ENCODE assay signal across 9 mouse cellular contexts in the genomic region with DNA sequence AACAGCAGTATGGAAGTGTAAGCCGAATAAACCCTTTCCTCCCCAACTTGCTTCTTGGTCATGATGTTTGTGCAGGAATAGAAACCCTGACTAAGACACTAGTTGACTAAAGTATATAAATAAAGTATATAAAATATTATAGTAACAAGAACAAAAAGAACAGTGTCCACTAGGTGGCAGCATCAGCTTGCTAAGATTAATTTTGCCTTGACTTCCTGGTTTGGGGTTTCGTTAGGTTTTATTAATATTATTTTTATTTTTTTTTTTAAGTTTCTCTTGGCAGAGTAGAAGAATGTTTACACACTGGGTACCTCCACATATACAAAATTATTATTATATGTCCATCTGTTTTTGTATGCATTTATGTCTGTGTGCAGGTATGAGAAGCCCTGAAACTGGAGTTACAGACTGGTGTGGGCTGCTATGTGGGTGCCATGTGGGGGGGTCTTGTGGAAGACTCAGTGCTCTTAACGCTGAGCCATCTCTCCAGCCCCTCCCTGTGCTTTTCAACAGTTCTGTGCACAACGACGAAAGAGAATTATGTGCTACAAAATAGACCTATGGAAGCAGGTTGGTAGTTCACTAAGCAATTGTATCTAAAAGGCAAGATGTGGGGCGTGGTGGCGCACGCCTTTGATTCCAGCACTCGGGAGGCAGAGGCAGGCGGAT. TPM values are rescaled to one million over a fixed set of nuclear protein-coding genes. Genes with fewer than 3 reads are reported as not detected.
DNase-seq lines count a peak whose midpoint lies in the region; ATAC-seq lines count a peak whose summit lies in the region.
"Had no signal": no experiment of that assay in that cellular context is flagged by ENCODE, and none has a peak within 500 bp of the region (broad histone marks: within the 10 kb centered on the region; RNA-seq: fewer than 3 reads in every experiment).

No protein-coding gene starts in this region.

- no peak for ATAC-seq in cerebellum, adult (ENCODE audit: insufficient number of reproducible peaks, low FRiP score, low TSS enrichment)

- peaks cover 32% of the 10 kb centered on the region for H3K27me3 ChIP-seq in megakaryocyte, embryonic 14.5 days (replicated peaks)

- peaks cover 30% of the 10 kb centered on the region for H3K4me1 ChIP-seq in megakaryocyte, embryonic 14.5 days

- peak; percentile 42 to 62 for DNase-seq in cerebellum, adult 18-20 months
- peak; percentile 70 for DNase-seq in ES-CJ7 (ENCODE audit: low read depth, low spot score)
- DNase-seq in cerebellum, postnatal 36 days: peak; percentile 28 to 64
- DNase-seq in heart, postnatal 36 days: peak; percentile 48 to 52
- DNase-seq in layer of hippocampus, postnatal 14 days (ENCODE audit: low spot score in 2 of 2): peak; percentile 28 to 82
- peak; percentile 39 to 72 for DNase-seq in spleen, postnatal 10 days (ENCODE audit: low spot score in 2 of 2)

- intact Hi-C loops in heart, postnatal 36 days (cut with DNase I): loop anchor here (1.0 kb wide), 1 partner anchor 95 kb away; no protein-coding TSS in a partner anchor

- H3K4me3 ChIP-seq in megakaryocyte, embryonic 14.5 days (replicated peaks): peak overlapping the region; percentile 83

- H3K36me3 ChIP-seq in megakaryocyte, embryonic 14.5 days (replicated peaks; ENCODE audit: low read length): no peaks in the 10 kb centered on the region

- no peaks in the 10 kb centered on the region for H3K9me3 ChIP-seq in megakaryocyte, embryonic 14.5 days

RNA-seq across cellular contexts. Expression of a gene that starts 11.8 kb away (rescaled TPM):
- total RNA-seq in heart, postnatal 36 days (2021): not detected
- under 1 TPM in 1 of 2 experiments, not detected in 1; 0.35 TPM for total RNA-seq in layer of hippocampus, postnatal 14 days (2021)
- polyA plus RNA-seq in megakaryocyte, embryonic 14.5 days (2012; ENCODE audit: insufficient read depth, low replicate concordance): 1.4 TPM in 1 of 2 replicates, not detected in the other
- total RNA-seq: ES-E14 had no signal

RNA-seq across cellular contexts. Expression of a gene that starts 15.6 kb away (rescaled TPM):
- 1 to 10 TPM; 8.6 to 9.8 TPM for total RNA-seq in heart, postnatal 36 days (2021)
- total RNA-seq in layer of hippocampus, postnatal 14 days (2021): 10 to 100 TPM; 12.5 to 18.2 TPM
- polyA plus RNA-seq in megakaryocyte, embryonic 14.5 days (2012; ENCODE audit: insufficient read depth, low replicate concordance): 2.7 and 7.6 TPM in 2 replicates

RNA-seq across cellular contexts. Expression of a gene that starts 16.1 kb away (rescaled TPM):
- under 1 TPM; 0.33 to 0.39 TPM for total RNA-seq in heart, postnatal 36 days (2021)
- 1 to 10 TPM in 1 of 2 experiments, under 1 TPM in 1; 0.85 to 1.1 TPM for total RNA-seq in layer of hippocampus, postnatal 14 days (2021)
- polyA plus RNA-seq in megakaryocyte, embryonic 14.5 days (2012; ENCODE audit: insufficient read depth, low replicate concordance): 3.3 and 14.1 TPM in 2 replicates

RNA-seq across cellular contexts. Expression of a gene that starts 26.4 kb away (rescaled TPM):
- total RNA-seq in heart, postnatal 36 days (2021): under 1 TPM in 1 of 2 experiments, not detected in 1; 0.56 TPM
- total RNA-seq in layer of hippocampus, postnatal 14 days (2021): under 1 TPM in 1 of 2 experiments, not detected in 1; 0.67 TPM
- not detected in 2 replicates for polyA plus RNA-seq in megakaryocyte, embryonic 14.5 days (2012; ENCODE audit: insufficient read depth, low replicate concordance)
- total RNA-seq: ES-E14 had no signal

RNA-seq across cellular contexts. Expression of a gene that starts 33.4 kb away (rescaled TPM):
- 10 to 100 TPM; 63.2 to 71.4 TPM for total RNA-seq in heart, postnatal 36 days (2021)
- 10 to 100 TPM; 34.3 to 35.5 TPM for total RNA-seq in layer of hippocampus, postnatal 14 days (2021)
- 3.1 and 4.8 TPM in 2 replicates for polyA plus RNA-seq in megakaryocyte, embryonic 14.5 days (2012; ENCODE audit: insufficient read depth, low replicate concordance)
